Mouse (Mus musculus) cerebellum, postnatal 14 days (tissue): ENCODE results near the gene Ccnd3.

Source experiments
- DNase-seq, 2 experiments: peaks; one replicate each; pipeline ENCODE4 v3.0.0; 2021; ENCODE audit warnings: mixed read lengths in 2 of 2

The Ccnd3 gene

GRCm38 (mm10) chr17:47552994-47553393 is 48.1 kb downstream of the Ccnd3 start:
- no peak for DNase-seq

GRCm38 (mm10) chr17:47554621-47555020 is 49.8 kb downstream of the Ccnd3 start:
- no peak for DNase-seq

- DNase-seq = no peak
Observed at GRCm38 (mm10) chr17:47557179-47557578, 52.3 kb downstream of the Ccnd3 start.

- DNase-seq = no peak
Observed at GRCm38 (mm10) chr17:47559726-47560125, 54.9 kb downstream of the Ccnd3 start.

- no peak for DNase-seq
Observed at GRCm38 (mm10) chr17:47562875-47563274, 58.0 kb downstream of the Ccnd3 start.

GRCm38 (mm10) chr17:47564612-47565011 is 59.8 kb downstream of the Ccnd3 start:
- DNase-seq = no peak

GRCm38 (mm10) chr17:47566133-47566532 is 61.3 kb downstream of the Ccnd3 start:
- no peak for DNase-seq

- DNase-seq = no peak
Observed at GRCm38 (mm10) chr17:47567271-47567670, 62.4 kb downstream of the Ccnd3 start.

- no peak for DNase-seq
Observed at GRCm38 (mm10) chr17:47568389-47568788, 63.5 kb downstream of the Ccnd3 start.

GRCm38 (mm10) chr17:47568951-47569527 is 64.2 kb downstream of the Ccnd3 start:
- no peak for DNase-seq

- DNase-seq = no peak
Observed at GRCm38 (mm10) chr17:47571621-47572020, 66.8 kb downstream of the Ccnd3 start.

GRCm38 (mm10) chr17:47572436-47572835 is 67.6 kb downstream of the Ccnd3 start:
- DNase-seq = no peak

GRCm38 (mm10) chr17:47574028-47574427 is 69.2 kb downstream of the Ccnd3 start:
- DNase-seq = no peak

- no peak for DNase-seq
Observed at GRCm38 (mm10) chr17:47574830-47575229, 70.0 kb downstream of the Ccnd3 start.

- no peak for DNase-seq
Observed at GRCm38 (mm10) chr17:47578655-47579054, 73.8 kb downstream of the Ccnd3 start.

- no peak for DNase-seq
Observed at GRCm38 (mm10) chr17:47580962-47581361, 76.1 kb downstream of the Ccnd3 start.

- no peak for DNase-seq
Observed at GRCm38 (mm10) chr17:47588517-47588916, 83.7 kb downstream of the Ccnd3 start.

- no peak for DNase-seq
Observed at GRCm38 (mm10) chr17:47591073-47591472, 86.2 kb downstream of the Ccnd3 start.

- peak; percentile 94 to 95 for DNase-seq
Observed at GRCm38 (mm10) chr17:47593215-47593853, 88.5 kb downstream of the Ccnd3 start.

- no peak for DNase-seq
Observed at GRCm38 (mm10) chr17:47593854-47594182, 89.0 kb downstream of the Ccnd3 start.

- peak; percentile 30 to 50 for DNase-seq
Observed at GRCm38 (mm10) chr17:47594183-47594968, 89.5 kb downstream of the Ccnd3 start.

GRCm38 (mm10) chr17:47594969-47595247 is 90.1 kb downstream of the Ccnd3 start:
- DNase-seq = no peak

- DNase-seq = no peak
Observed at GRCm38 (mm10) chr17:47595248-47596161, 90.7 kb downstream of the Ccnd3 start.
